Comparison of ENCODE assay signal across 10 mouse cellular contexts in genomic region chr8:118393909-118394650, GRCm38 (mm10).
DNase-seq lines count a peak whose midpoint lies in the region; ATAC-seq and TF ChIP-seq lines count a peak whose summit lies in the region.
"Had no signal": no experiment of that assay in that cellular context is flagged by ENCODE, and none has a peak within 500 bp of the region (broad histone marks: within the 10 kb centered on the region; RNA-seq: fewer than 3 reads in every experiment).

No protein-coding gene starts in this region.

- DNase-seq in gastrocnemius, adult 18-20 months (ENCODE audit: low spot score): peak; percentile 85
- no peak for DNase-seq in gastrocnemius, postnatal 4 days (ENCODE audit: low spot score in 2 of 2)
- peak; percentile 23 for DNase-seq in adrenal gland, postnatal 25 days
- peak; percentile 53 to 80 for DNase-seq in heart, adult 2 months
- DNase-seq in T-cell, adult 2 months (ENCODE audit: low spot score): no peak
- DNase-seq in urinary bladder, adult 18-20 months (ENCODE audit: low spot score in 2 of 2): no peak
- no peak for DNase-seq in ovary, adult 18-20 months (ENCODE audit: low spot score)

- H3K4me1 ChIP-seq in heart, adult 2 months (ENCODE audit: control insufficient read depth, insufficient read depth, low read length): peaks cover 13% of the 10 kb centered on the region
- no peaks in the 10 kb centered on the region for H3K4me1 ChIP-seq in lung, embryonic 16.5 days (replicated peaks; ENCODE audit: control insufficient read depth, insufficient read depth, low read length)
- H3K4me1 ChIP-seq: midbrain, embryonic 13.5 days had no signal

- TF ChIP-seq POLR2A in heart, adult 2 months (IDR thresholded peaks at IDR 0.05; ENCODE audit: insufficient read depth, low read depth, low read length): no peak; the same call in 1 of the 2 replicates

- H3K79me2 ChIP-seq in heart, adult 2 months (replicated peaks; ENCODE audit: control insufficient read depth, insufficient read depth, low read length): no peaks in the 10 kb centered on the region

- TF ChIP-seq EP300 in heart, adult 2 months (IDR thresholded peaks at IDR 0.05; ENCODE audit: insufficient read depth, low read depth, low read length): peak; percentile 73; the same call in 1 of the 2 replicates

- intact Hi-C loops in heart, adult 2 months (cut with DNase I): loop anchor here (1.0 to 10.0 kb wide), 6 partner anchors 19 to 459 kb away; no protein-coding TSS in a partner anchor

- H3K9ac ChIP-seq in heart, adult 2 months (ENCODE audit: low read depth, low read length): no peak overlapping the region
- H3K9ac ChIP-seq in lung, embryonic 16.5 days (ENCODE audit: low read length): no peak overlapping the region
- H3K9ac ChIP-seq: midbrain, embryonic 13.5 days had no signal

- ATAC-seq in lung, embryonic 16.5 days (ENCODE audit: low read depth): peak; percentile 88
- ATAC-seq: midbrain, embryonic 13.5 days had no signal

- H3K27ac ChIP-seq in heart, adult 2 months: peak overlapping the region; percentile 95
- peak overlapping the region; percentile 34; the same call in 1 of the 2 replicates for H3K27ac ChIP-seq in lung, embryonic 16.5 days (ENCODE audit: low read length)
- H3K27ac ChIP-seq: midbrain, embryonic 13.5 days had no signal

- 16% methylated on average over 7 of the region's 7 CpGs for WGBS in heart, adult 2 months
- 57% methylated on average over 7 of the region's 7 CpGs for WGBS in lung, embryonic 16.5 days

- H3K4me3 ChIP-seq in heart, adult 2 months: no peak overlapping the region
- no peak overlapping the region for H3K4me3 ChIP-seq in lung, embryonic 16.5 days (ENCODE audit: low read length)
- H3K4me3 ChIP-seq: midbrain, embryonic 13.5 days had no signal

- H3K27me3 ChIP-seq in heart, adult 2 months (ENCODE audit: control insufficient read depth, insufficient read depth, low read length): no peaks in the 10 kb centered on the region
- H3K27me3 ChIP-seq in lung, embryonic 16.5 days (ENCODE audit: control insufficient read depth, insufficient read depth, low read depth, low read length): no peaks in the 10 kb centered on the region
- H3K27me3 ChIP-seq: CH12.LX; midbrain, embryonic 13.5 days had no signal

- peaks cover 16% of the 10 kb centered on the region for H3K36me3 ChIP-seq in heart, adult 2 months (ENCODE audit: control insufficient read depth, insufficient read depth, low read length)
- no peaks in the 10 kb centered on the region for H3K36me3 ChIP-seq in lung, embryonic 16.5 days (ENCODE audit: control insufficient read depth, insufficient read depth, low read length)
- H3K36me3 ChIP-seq: midbrain, embryonic 13.5 days had no signal

- no peak for TF ChIP-seq CTCF in heart, adult 2 months (IDR thresholded peaks at IDR 0.05)

- H3K4me2 ChIP-seq in lung, embryonic 16.5 days (ENCODE audit: low read depth, low read length): no peak overlapping the region
- H3K4me2 ChIP-seq: midbrain, embryonic 13.5 days had no signal

- H3K9me3 ChIP-seq in lung, embryonic 16.5 days (ENCODE audit: control insufficient read depth, low read length): no peaks in the 10 kb centered on the region
- H3K9me3 ChIP-seq: midbrain, embryonic 13.5 days had no signal

Comparison
In these comparisons a context has a peak if more than half of its experiments do, and no peak if none do; other contexts are left out.
1. DNase-seq: peak in gastrocnemius, adult 18-20 months (single experiment), adrenal gland, postnatal 25 days (single experiment) and heart, adult 2 months (2 of 2); none in gastrocnemius, postnatal 4 days (0 of 2), T-cell, adult 2 months (single experiment), urinary bladder, adult 18-20 months (0 of 2) and ovary, adult 18-20 months (single experiment).